ENCODE assay signal across 9 mouse cellular contexts in the genomic region with DNA sequence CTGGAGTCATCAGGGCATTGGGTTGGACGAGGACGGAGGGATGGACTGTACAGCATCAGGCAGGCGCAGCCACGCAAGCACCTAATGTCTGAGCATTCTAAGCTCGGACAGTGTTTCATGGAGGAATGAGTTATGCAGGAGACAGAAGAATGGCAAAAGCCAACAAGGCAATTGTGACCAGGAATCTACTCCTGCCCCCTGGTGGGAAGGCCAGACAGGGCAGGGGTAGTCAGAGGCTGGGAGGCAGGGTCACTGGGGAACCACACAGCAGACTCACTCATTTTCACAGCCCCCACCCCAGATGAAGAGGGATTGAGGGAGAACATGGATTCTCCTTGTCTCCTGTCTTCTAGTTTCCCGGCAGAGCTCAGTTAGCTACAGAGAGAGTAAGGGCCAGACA. TPM values are rescaled to one million over a fixed set of nuclear protein-coding genes. Genes with fewer than 3 reads are reported as not detected.
DNase-seq lines count a peak whose midpoint lies in the region; ATAC-seq and TF ChIP-seq lines count a peak whose summit lies in the region.
"Had no signal": no experiment of that assay in that cellular context is flagged by ENCODE, and none has a peak within 500 bp of the region (broad histone marks: within the 10 kb centered on the region; RNA-seq: fewer than 3 reads in every experiment).

No protein-coding gene starts in this region.

- no peaks in the 10 kb centered on the region for H3K9me3 ChIP-seq in lung, postnatal 0 days (ENCODE audit: low read length)
- H3K9me3 ChIP-seq: heart, embryonic 13.5 days had no signal

- H3K9ac ChIP-seq in lung, postnatal 0 days (replicated peaks; ENCODE audit: low read depth), result no peak overlapping the region
- H3K9ac ChIP-seq: heart, embryonic 13.5 days had no signal

- TF ChIP-seq EP300 in lung, postnatal 0 days (IDR thresholded peaks at IDR 0.05), result no peak

- no peaks in the 10 kb centered on the region for H3K27me3 ChIP-seq in testis, adult 2 months (ENCODE audit: control insufficient read depth, insufficient read depth, low read length)
- no peaks in the 10 kb centered on the region for H3K27me3 ChIP-seq in lung, postnatal 0 days (replicated peaks; ENCODE audit: insufficient read depth, low read length)

- TF ChIP-seq POLR2A in testis, adult 2 months (IDR thresholded peaks at IDR 0.05; ENCODE audit: control insufficient read depth, low read depth, low read length), result no peak

- 67% methylated on average over 6 of the region's 6 CpGs for WGBS in lung, postnatal 0 days

- H3K4me3 ChIP-seq in testis, adult 2 months (ENCODE audit: control insufficient read depth, low read depth, low read length), result peak overlapping the region; percentile 3; the same call in 1 of the 2 replicates
- H3K4me3 ChIP-seq in lung, postnatal 0 days (ENCODE audit: low read depth, low read length), result no peak overlapping the region
- H3K4me3 ChIP-seq: heart, embryonic 13.5 days had no signal

- H3K27ac ChIP-seq in testis, adult 2 months (ENCODE audit: control insufficient read depth, insufficient read depth, low read depth, low read length), result no peak overlapping the region
- H3K27ac ChIP-seq in lung, postnatal 0 days (ENCODE audit: low read length), result no peak overlapping the region
- H3K27ac ChIP-seq: heart, embryonic 13.5 days had no signal

- DNase-seq in adrenal gland, adult 18-20 months (ENCODE audit: low spot score in 2 of 2), result peak; percentile 50 to 56
- DNase-seq in adrenal gland, adult 8-10 months, result no peak
- DNase-seq in testis, postnatal 14 days (ENCODE audit: low spot score), result no peak
- DNase-seq in lung, postnatal 0 days (ENCODE audit: low spot score), result peak; percentile 65
- peak; percentile 70 to 74 for DNase-seq in thymus, postnatal 36 days
- DNase-seq in frontal cortex, postnatal 14 days (ENCODE audit: low spot score in 2 of 2), result no peak
- DNase-seq in layer of hippocampus, adult 11-12 months (ENCODE audit: low spot score), result no peak

- no peaks in the 10 kb centered on the region; the same call in none of the 2 replicates for H3K4me1 ChIP-seq in testis, adult 2 months (ENCODE audit: control insufficient read depth, insufficient read depth, low read length)
- H3K4me1 ChIP-seq in lung, postnatal 0 days (ENCODE audit: insufficient read depth, low read depth, low read length), result 0 out of 2 replicates have a peak, but pooled peaks cover 4% of the 10 kb centered on the region

- ATAC-seq in lung, postnatal 0 days, result no peak

- no peak for TF ChIP-seq CTCF in testis, adult 2 months (IDR thresholded peaks at IDR 0.05; ENCODE audit: control insufficient read depth, insufficient read depth, insufficient replicate concordance, low read depth, low read length)
- peak; percentile 84 for TF ChIP-seq CTCF in lung, postnatal 0 days (IDR thresholded peaks at IDR 0.05)

- H3K4me2 ChIP-seq in lung, postnatal 0 days (replicated peaks; ENCODE audit: low read depth, low read length), result no peak overlapping the region
- H3K4me2 ChIP-seq: heart, embryonic 13.5 days had no signal

- H3K36me3 ChIP-seq in testis, adult 2 months (ENCODE audit: control insufficient read depth, insufficient read depth, low read length), result no peaks in the 10 kb centered on the region
- H3K36me3 ChIP-seq in lung, postnatal 0 days (ENCODE audit: insufficient read depth, low read length), result no peaks in the 10 kb centered on the region
- H3K36me3 ChIP-seq: heart, embryonic 13.5 days had no signal

RNA-seq across cellular contexts. Expression of a gene that starts 4.7 kb away (rescaled TPM):
- total RNA-seq in adrenal gland, adult 18-20 months (2021), result 10 to 100 TPM in 1 of 2 experiments, 1 to 10 TPM in 1; 9.2 to 10.5 TPM
- total RNA-seq in adrenal gland, adult 8-10 months (2022), result 10 to 100 TPM in 1 of 4 experiments, 1 to 10 TPM in 3; 7.1 to 11.8 (median 9.0) TPM
- polyA plus RNA-seq in testis, adult 2 months (2012; rRNA removed), result 2.4 and 5.2 TPM in 2 replicates
- 2.6 and 4.0 TPM in 2 replicates for polyA plus RNA-seq in lung, postnatal 0 days (2015; fragmentation: Nextera tagmentation; extraction: Ambion mirVana)

RNA-seq across cellular contexts. Expression of a gene that starts 53.7 kb away (rescaled TPM):
- total RNA-seq in adrenal gland, adult 18-20 months (2021), result not detected
- total RNA-seq in adrenal gland, adult 8-10 months (2022), result not detected
- 142 and 168 TPM in 2 replicates for polyA plus RNA-seq in testis, adult 2 months (2012; rRNA removed)
- not detected in 2 replicates for polyA plus RNA-seq in lung, postnatal 0 days (2015; fragmentation: Nextera tagmentation; extraction: Ambion mirVana)
- polyA plus RNA-seq: heart, embryonic 13.5 days had no signal

Comparison
In these comparisons a context has a peak if more than half of its experiments do, and no peak if none do; other contexts are left out.
1. DNase-seq: peak in adrenal gland, adult 18-20 months (2 of 2), lung, postnatal 0 days (single experiment) and thymus, postnatal 36 days (2 of 2); none in adrenal gland, adult 8-10 months (single experiment), testis, postnatal 14 days (single experiment), frontal cortex, postnatal 14 days (0 of 2) and layer of hippocampus, adult 11-12 months (single experiment).